Mouse (Mus musculus) liver, embryonic 11.5 days (tissue): ENCODE measurements around the gene Vstm2l. TPM values are rescaled to one million over a fixed set of nuclear protein-coding genes. Genes with fewer than 3 reads are reported as not detected.

Experiments
- ATAC-seq: fragments of 200-750 bp; cut with Nextera tagmentation; replicated peaks from 2 replicates; pipeline ENCODE4 v1.8.0; 2017; ENCODE audit warnings: moderate number of reproducible peaks, mild to moderate bottlenecking, moderate TSS enrichment, moderate library complexity; ENCODE audit not compliant: low FRiP score
- DNase-seq: peaks from one replicate; pipeline ENCODE4 v3.0.0-alpha.2; 2017; ENCODE audit warnings: low spot score
- H3K27ac ChIP-seq: fragments of 300-500 bp; sonication (generic); 2 replicates; pipeline ENCODE4 v1.5.1; 2014; ENCODE audit warnings: mild to moderate bottlenecking, low read depth, low read length, control low read depth
- H3K27me3 ChIP-seq: fragments of 300-500 bp; sonication (generic); replicated peaks from 2 replicates; pipeline ENCODE4 v1.6.1; 2014; ENCODE audit warnings: low read length, mixed read lengths; ENCODE audit not compliant: control insufficient read depth, insufficient read depth
- H3K36me3 ChIP-seq: fragments of 300-500 bp; sonication (generic); 2 replicates; pipeline ENCODE4 v1.6.1; 2014; ENCODE audit warnings: mild to moderate bottlenecking, low read length, moderate library complexity, mixed read lengths; ENCODE audit not compliant: control insufficient read depth, insufficient read depth
- H3K4me1 ChIP-seq: fragments of 300-500 bp; sonication (generic); replicated peaks from 2 replicates; pipeline ENCODE4 v1.6.1; 2014; ENCODE audit warnings: low read length, mixed read lengths; ENCODE audit not compliant: control insufficient read depth, insufficient read depth
- H3K4me2 ChIP-seq: fragments of 300-500 bp; sonication (generic); 2 replicates; pipeline ENCODE4 v1.6.1; 2014; ENCODE audit warnings: mild to moderate bottlenecking, control low read depth, moderate library complexity
- H3K4me3 ChIP-seq: fragments of 300-500 bp; sonication (generic); 2 replicates; pipeline ENCODE4 v1.5.1; 2014; ENCODE audit warnings: low read depth, low read length, control low read depth
- H3K9ac ChIP-seq: fragments of 300-500 bp; sonication (generic); 2 replicates; pipeline ENCODE4 v1.6.1; 2014; ENCODE audit warnings: low read depth, low read length, control low read depth
- H3K9me3 ChIP-seq: fragments of 300-500 bp; sonication (generic); 2 replicates; pipeline ENCODE4 v1.6.1; 2016; ENCODE audit warnings: low read length, inconsistent platforms, mixed read lengths; ENCODE audit not compliant: control insufficient read depth
- WGBS: fragments of 180-500 bp; shearing (Covaris S2); extraction: QIAGEN DNeasy Blood & Tissue Kit; methylation state at CpG from one replicate; pipeline ENCODE4 v1.1.7; 2014; 5-methylcytosine and 5-hydroxymethylcytosine counted together
- polyA plus RNA-seq: library from polyadenylated mRNA; unstranded; fragments of >200 nt; fragmentation: Nextera tagmentation; extraction: Ambion mirVana; gene quantifications from 2 replicates; pipeline ENCODE4 v1.2.1, GENCODE M21; 2014

Gene Vstm2l
- polyA plus RNA-seq, 1 experiment from 2014 or later, result 0.52 TPM

GRCm38 (mm10) chr2:157992501-157992900, 78.0 kb downstream of the Vstm2l start:
- DNase-seq (no peak), ATAC-seq (no peak)
- H3K4me1 ChIP-seq, result 0 out of 2 replicates have a peak, but pooled peaks cover 3% of the 10 kb centered on the region
- H3K27ac ChIP-seq, result no peak overlapping the region
- no peak overlapping the region for H3K4me2 ChIP-seq
- H3K4me3 ChIP-seq, result no peak overlapping the region
- H3K9ac ChIP-seq, result no peak overlapping the region
- H3K36me3 ChIP-seq, result peaks cover 21% of the 10 kb centered on the region; the same call in 1 of the 2 replicates
- 95% methylated on average over 4 of the region's 4 CpGs for WGBS
- no peaks in the 10 kb centered on the region for H3K9me3 ChIP-seq
- H3K27me3 ChIP-seq, result no peaks in the 10 kb centered on the region

Other genes with a start within 250 kb of the Vstm2l start
- gene Ctnnbl1, start 177.3 kb upstream of the Vstm2l start, polyA plus RNA-seq, result 56.3 and 65.0 TPM in 2 replicates
- 30.2 and 34.3 TPM in 2 replicates for gene Tti1, start 113.8 kb downstream of the Vstm2l start, polyA plus RNA-seq
- 48.2 and 52.5 TPM in 2 replicates for gene Rprd1b, start 113.8 kb downstream of the Vstm2l start, polyA plus RNA-seq
- gene Tgm2, start 231.8 kb downstream of the Vstm2l start, polyA plus RNA-seq, result 49.5 and 49.7 TPM in 2 replicates